In the genomic region with DNA sequence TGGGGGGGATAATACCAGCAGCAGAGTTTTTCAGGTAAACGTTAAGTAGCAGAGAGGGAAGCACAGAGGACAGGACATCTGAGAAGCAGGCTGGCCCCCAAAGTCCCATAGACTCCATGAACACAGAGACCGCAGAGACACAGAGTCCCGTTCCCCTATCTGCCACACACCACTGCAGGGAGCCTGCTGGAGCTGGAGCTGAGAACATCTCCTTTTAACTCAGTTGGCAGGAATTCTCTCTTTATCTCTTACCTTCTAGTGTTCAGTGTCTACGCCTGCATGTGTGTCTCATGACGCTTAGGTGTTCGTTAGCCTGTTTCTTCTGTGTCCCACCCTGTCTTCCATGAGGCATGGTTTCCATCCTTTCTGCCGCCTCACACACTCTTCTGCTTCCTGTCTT, we compare ENCODE assay signal across 22 mouse cellular contexts.
"Had no signal": no experiment of that assay in that cellular context is flagged by ENCODE, and none has a peak within 500 bp of the region (broad histone marks: within the 10 kb centered on the region; RNA-seq: fewer than 3 reads in every experiment).

No protein-coding gene starts in this region.

- H3K27me3 ChIP-seq: heart, embryonic 15.5 days; hindbrain, embryonic 13.5 days; hindbrain, embryonic 15.5 days; limb, embryonic 15.5 days had no signal

- ATAC-seq: forebrain, postnatal 0 days; hindbrain, postnatal 0 days; intestine, embryonic 16.5 days had no signal

- H3K36me3 ChIP-seq: heart, embryonic 13.5 days; heart, embryonic 15.5 days; hindbrain, embryonic 13.5 days; hindbrain, embryonic 15.5 days; limb, embryonic 13.5 days; limb, embryonic 15.5 days; liver, embryonic 13.5 days; liver, embryonic 15.5 days had no signal

- H3K9me3 ChIP-seq: heart, embryonic 13.5 days; heart, embryonic 15.5 days; hindbrain, embryonic 13.5 days; hindbrain, embryonic 15.5 days; limb, embryonic 13.5 days; limb, embryonic 15.5 days; liver, embryonic 13.5 days; liver, embryonic 15.5 days had no signal

- H3K9ac ChIP-seq: forebrain, postnatal 0 days; heart, embryonic 13.5 days; heart, embryonic 15.5 days; hindbrain, embryonic 13.5 days; hindbrain, embryonic 15.5 days; limb, embryonic 13.5 days; limb, embryonic 15.5 days; liver, embryonic 13.5 days; liver, embryonic 15.5 days had no signal

- H3K27ac ChIP-seq: heart, embryonic 13.5 days; heart, embryonic 15.5 days; hindbrain, embryonic 13.5 days; hindbrain, embryonic 15.5 days; hindbrain, postnatal 0 days; layer of hippocampus, adult 2 months; left cerebral cortex, adult 2 months; limb, embryonic 13.5 days; limb, embryonic 15.5 days; liver, embryonic 13.5 days; liver, embryonic 15.5 days had no signal

- H3K4me2 ChIP-seq: heart, embryonic 11.5 days; heart, embryonic 13.5 days; heart, embryonic 15.5 days; hindbrain, embryonic 13.5 days; hindbrain, embryonic 15.5 days; limb, embryonic 13.5 days; limb, embryonic 15.5 days; liver, embryonic 13.5 days; liver, embryonic 15.5 days had no signal

- H3K4me3 ChIP-seq: heart, embryonic 13.5 days; heart, embryonic 15.5 days; hindbrain, embryonic 13.5 days; hindbrain, embryonic 15.5 days; layer of hippocampus, adult 2 months; left cerebral cortex, adult 2 months; limb, embryonic 13.5 days; limb, embryonic 15.5 days; liver, embryonic 13.5 days; liver, embryonic 15.5 days had no signal

- DNase-seq: forebrain, postnatal 0 days; gastrocnemius, postnatal 14 days; gastrocnemius, postnatal 36 days; heart, adult 18-20 months; heart, postnatal 14 days; kidney, adult 8-10 months; kidney, postnatal 10 days; kidney, postnatal 25 days; kidney, postnatal 4 days; liver, embryonic 13.5 days had no signal

- H3K4me1 ChIP-seq: liver, embryonic 13.5 days; liver, embryonic 15.5 days had no signal
